Mouse (Mus musculus): ENCODE results near the gene Tle3. TPM values are rescaled to one million over a fixed set of nuclear protein-coding genes. Genes with fewer than 3 reads are reported as not detected.

Gene Tle3
- total RNA-seq, 2 experiments from 2014 or later = 69.2 to 71.5 TPM

GRCm38 (mm10) chr9:61427901-61428300 is 55.7 kb downstream of the Tle3 start:
- no peak for DNase-seq (ENCODE audit: extremely low spot score in 1 of 2, low spot score in 2 of 2)
- intact Hi-C loops (cut with DNase I) = no loop called here
- H3K27ac ChIP-seq = no peak overlapping the region
- TF ChIP-seq CTCF (IDR thresholded peaks at IDR 0.05) = no peak
- H3K4me3 ChIP-seq = no peak overlapping the region

- no peak for DNase-seq (ENCODE audit: extremely low spot score in 1 of 2, low spot score in 2 of 2)
- no peak overlapping the region for H3K27ac ChIP-seq
- H3K4me3 ChIP-seq = no peak overlapping the region
- intact Hi-C loops (cut with DNase I) = no loop called here
- no peak for TF ChIP-seq CTCF (IDR thresholded peaks at IDR 0.05)
These were observed 59.7 kb downstream of the Tle3 start for GRCm38 (mm10) chr9:61431830-61432229.

- DNase-seq (ENCODE audit: extremely low spot score in 1 of 2, low spot score in 2 of 2) = no peak
- Histone ChIP-seq H3K27ac (no peak overlapping the region), H3K4me3 (no peak overlapping the region)
- intact Hi-C loops (cut with DNase I) = no loop called here
- no peak for TF ChIP-seq CTCF (IDR thresholded peaks at IDR 0.05)
These were observed 61.0 kb downstream of the Tle3 start for GRCm38 (mm10) chr9:61433206-61433605.

GRCm38 (mm10) chr9:61434062-61434461 is 61.9 kb downstream of the Tle3 start:
- Histone ChIP-seq H3K27ac (no peak overlapping the region), H3K4me3 (no peak overlapping the region)
- intact Hi-C loops (cut with DNase I) = no loop called here
- DNase-seq (ENCODE audit: extremely low spot score in 1 of 2, low spot score in 2 of 2) = peak in 1 of 2 experiments; percentile 29
- TF ChIP-seq CTCF (IDR thresholded peaks at IDR 0.05) = no peak

GRCm38 (mm10) chr9:61435191-61435989 is 63.2 kb downstream of the Tle3 start:
- no peak for TF ChIP-seq CTCF (IDR thresholded peaks at IDR 0.05)
- intact Hi-C loops (cut with DNase I) = no loop called here
- no peak for DNase-seq (ENCODE audit: extremely low spot score in 1 of 2, low spot score in 2 of 2)
- H3K27ac ChIP-seq = no peak overlapping the region
- H3K4me3 ChIP-seq = no peak overlapping the region

GRCm38 (mm10) chr9:61436104-61436503 is 63.9 kb downstream of the Tle3 start:
- no peak overlapping the region for H3K4me3 ChIP-seq
- DNase-seq (ENCODE audit: extremely low spot score in 1 of 2, low spot score in 2 of 2) = no peak
- TF ChIP-seq CTCF (IDR thresholded peaks at IDR 0.05) = no peak
- intact Hi-C loops (cut with DNase I) = no loop called here
- no peak overlapping the region for H3K27ac ChIP-seq

- no peak overlapping the region for H3K27ac ChIP-seq
- intact Hi-C loops (cut with DNase I) = no loop called here
- H3K4me3 ChIP-seq = no peak overlapping the region
- DNase-seq (ENCODE audit: extremely low spot score in 1 of 2, low spot score in 2 of 2) = no peak
- no peak for TF ChIP-seq CTCF (IDR thresholded peaks at IDR 0.05)
These were observed 64.6 kb downstream of the Tle3 start for GRCm38 (mm10) chr9:61436761-61437160.

- no peak for DNase-seq (ENCODE audit: extremely low spot score in 1 of 2, low spot score in 2 of 2)
- H3K27ac ChIP-seq = no peak overlapping the region
- no peak for TF ChIP-seq CTCF (IDR thresholded peaks at IDR 0.05)
- intact Hi-C loops (cut with DNase I) = no loop called here
- H3K4me3 ChIP-seq = no peak overlapping the region
These were observed 66.9 kb downstream of the Tle3 start for GRCm38 (mm10) chr9:61439092-61439491.

GRCm38 (mm10) chr9:61439979-61440378 is 67.8 kb downstream of the Tle3 start:
- no peak overlapping the region for H3K27ac ChIP-seq
- no peak for DNase-seq (ENCODE audit: extremely low spot score in 1 of 2, low spot score in 2 of 2)
- TF ChIP-seq CTCF (IDR thresholded peaks at IDR 0.05) = no peak
- intact Hi-C loops (cut with DNase I) = no loop called here
- H3K4me3 ChIP-seq = no peak overlapping the region

GRCm38 (mm10) chr9:61441206-61441913 is 69.2 kb downstream of the Tle3 start:
- Histone ChIP-seq H3K4me3 (no peak overlapping the region), H3K27ac (no peak overlapping the region)
- TF ChIP-seq CTCF (IDR thresholded peaks at IDR 0.05) = no peak
- no peak for DNase-seq (ENCODE audit: extremely low spot score in 1 of 2, low spot score in 2 of 2)
- intact Hi-C loops (cut with DNase I) = no loop called here

- Histone ChIP-seq H3K4me3 (no peak overlapping the region), H3K27ac (no peak overlapping the region)
- intact Hi-C loops (cut with DNase I) = no loop called here
- no peak for TF ChIP-seq CTCF (IDR thresholded peaks at IDR 0.05)
- no peak for DNase-seq (ENCODE audit: extremely low spot score in 1 of 2, low spot score in 2 of 2)
These were observed 70.9 kb downstream of the Tle3 start for GRCm38 (mm10) chr9:61442951-61443630.

- no peak overlapping the region for H3K27ac ChIP-seq
- H3K4me3 ChIP-seq = no peak overlapping the region
- DNase-seq (ENCODE audit: extremely low spot score in 1 of 2, low spot score in 2 of 2) = no peak
- no peak for TF ChIP-seq CTCF (IDR thresholded peaks at IDR 0.05)
- intact Hi-C loops (cut with DNase I) = no loop called here
These were observed 73.0 kb downstream of the Tle3 start for GRCm38 (mm10) chr9:61445151-61445550.
